Mouse (Mus musculus): ENCODE data around the gene Pik3r2. TPM values are rescaled to one million over a fixed set of nuclear protein-coding genes. Genes with fewer than 3 reads are reported as not detected.

Pik3r2 gene
- polyA plus RNA-seq, 1 experiment from 2014 or later = 112 TPM

DNA sequence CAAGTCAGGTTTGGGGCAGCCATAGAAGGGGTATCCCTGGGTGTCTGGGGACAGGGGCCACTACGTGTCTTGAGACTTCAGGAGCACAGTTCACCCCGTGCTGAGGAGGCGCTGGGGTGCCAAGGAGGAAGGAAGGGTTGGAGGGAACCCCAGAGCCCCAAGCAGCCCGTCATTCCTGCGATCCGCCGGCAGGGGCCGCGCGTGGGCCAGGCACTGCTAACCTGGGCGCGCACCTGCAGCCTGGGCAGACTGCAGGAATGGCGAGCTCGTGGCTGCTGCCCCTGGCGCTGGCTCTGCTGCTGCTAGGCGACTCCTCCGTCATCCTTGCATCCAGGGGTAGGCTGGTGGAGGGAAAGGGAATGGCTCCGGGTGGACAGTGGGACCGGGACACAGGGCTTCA lies 58.2 kb downstream of the Pik3r2 start, which contains the start of gene Gm3336:
Gm3336 (plus strand) TSS at position 247 of the 400 bp plus-strand sequence.
- H3K9ac ChIP-seq (ENCODE audit: low read depth, low read length) = no peak within 1 kb of the TSS
- 4% methylated on average over 19 of the region's 19 CpGs for WGBS

More for the DNA sequence above, 58.2 kb downstream of the Pik3r2 start, which contains the start of gene Gm3336:
- Histone ChIP-seq H3K4me1 (ENCODE audit: control insufficient read depth, insufficient read depth, low read length) (no peaks in the 10 kb centered on the region), H3K4me3 (ENCODE audit: low read depth, low read length) (no peak within 1 kb of the TSS), H3K27me3 (ENCODE audit: control insufficient read depth, insufficient read depth, low read depth, low read length) (no peaks in the 10 kb centered on the region), H3K27ac (ENCODE audit: low read length) (no peak within 1 kb of the TSS), H3K36me3 (ENCODE audit: control insufficient read depth, insufficient read depth, low read length) (no peaks in the 10 kb centered on the region), H3K4me2 (ENCODE audit: low read length) (no peak within 1 kb of the TSS), H3K9me3 (replicated peaks; ENCODE audit: control insufficient read depth, low read length, poor library complexity, severe bottlenecking) (no peaks in the 10 kb centered on the region)
- 0 out of 2 replicates have a peak, but pooled peaks have one; percentile 13 for ATAC-seq

Small RNAs within 50 kb of the gene (microRNA-seq; reads per million reads assigned to microRNA genes)
- gene Mir7240 = 1.2 reads per million

Other genes starting within 250 kb of the Pik3r2 start
- gene Fkbp8, start 249.0 kb downstream of the Pik3r2 start, polyA plus RNA-seq (2015; fragmentation: Nextera tagmentation; extraction: Ambion mirVana) = 406 and 425 TPM in 2 replicates
- 43.1 and 43.3 TPM in 2 replicates for gene Kxd1, start 248.8 kb downstream of the Pik3r2 start, polyA plus RNA-seq (2015; fragmentation: Nextera tagmentation; extraction: Ambion mirVana)
- gene Ell, start 237.3 kb downstream of the Pik3r2 start, polyA plus RNA-seq (2015; fragmentation: Nextera tagmentation; extraction: Ambion mirVana) = 16.7 and 19.2 TPM in 2 replicates
- gene Isyna1, start 182.3 kb downstream of the Pik3r2 start, polyA plus RNA-seq (2015; fragmentation: Nextera tagmentation; extraction: Ambion mirVana) = 155 and 171 TPM in 2 replicates
- 151 and 173 TPM in 2 replicates for gene Ssbp4, start 167.8 kb downstream of the Pik3r2 start, polyA plus RNA-seq (2015; fragmentation: Nextera tagmentation; extraction: Ambion mirVana)
- 0.64 and 0.97 TPM in 2 replicates for gene Lrrc25, start 160.6 kb downstream of the Pik3r2 start, polyA plus RNA-seq (2015; fragmentation: Nextera tagmentation; extraction: Ambion mirVana)
- 0.35 and 0.39 TPM in 2 replicates for gene Gdf15, start 144.3 kb downstream of the Pik3r2 start, polyA plus RNA-seq (2015; fragmentation: Nextera tagmentation; extraction: Ambion mirVana)
- gene Pgpep1, start 116.3 kb downstream of the Pik3r2 start, polyA plus RNA-seq (2015; fragmentation: Nextera tagmentation; extraction: Ambion mirVana) = 67.2 and 69.7 TPM in 2 replicates
- gene Lsm4, start 103.5 kb downstream of the Pik3r2 start, polyA plus RNA-seq (2015; fragmentation: Nextera tagmentation; extraction: Ambion mirVana) = 137 and 143 TPM in 2 replicates
- 60.4 and 67.9 TPM in 2 replicates for gene Jund, start 77.8 kb downstream of the Pik3r2 start, polyA plus RNA-seq (2015; fragmentation: Nextera tagmentation; extraction: Ambion mirVana)
- 0.06 TPM in 1 of 2 replicates, not detected in the other for gene Iqcn, start 73.3 kb downstream of the Pik3r2 start, polyA plus RNA-seq (2015; fragmentation: Nextera tagmentation; extraction: Ambion mirVana)
- gene Gm3336, start 58.2 kb downstream of the Pik3r2 start, polyA plus RNA-seq (2015; fragmentation: Nextera tagmentation; extraction: Ambion mirVana) = not detected in 2 replicates
- 0.11 and 0.23 TPM in 2 replicates for gene Pde4c, start 53.0 kb downstream of the Pik3r2 start, polyA plus RNA-seq (2015; fragmentation: Nextera tagmentation; extraction: Ambion mirVana)
- gene Rab3a, start 22.0 kb downstream of the Pik3r2 start, polyA plus RNA-seq (2015; fragmentation: Nextera tagmentation; extraction: Ambion mirVana) = 477 and 573 TPM in 2 replicates
- gene Mpv17l2, start 15.8 kb downstream of the Pik3r2 start, polyA plus RNA-seq (2015; fragmentation: Nextera tagmentation; extraction: Ambion mirVana) = 34.8 and 35.7 TPM in 2 replicates
- 21.1 and 23.2 TPM in 2 replicates for gene Mast3, start 28.3 kb upstream of the Pik3r2 start, polyA plus RNA-seq (2015; fragmentation: Nextera tagmentation; extraction: Ambion mirVana)
- gene Il12rb1, start 31.7 kb upstream of the Pik3r2 start, polyA plus RNA-seq (2015; fragmentation: Nextera tagmentation; extraction: Ambion mirVana) = 0.08 and 0.19 TPM in 2 replicates
- 6.7 and 8.1 TPM in 2 replicates for gene Arrdc2, start 63.0 kb upstream of the Pik3r2 start, polyA plus RNA-seq (2015; fragmentation: Nextera tagmentation; extraction: Ambion mirVana)
- 15.4 and 16.1 TPM in 2 replicates for gene Kcnn1, start 86.5 kb upstream of the Pik3r2 start, polyA plus RNA-seq (2015; fragmentation: Nextera tagmentation; extraction: Ambion mirVana)
- 167 and 182 TPM in 2 replicates for gene Ccdc124, start 97.2 kb upstream of the Pik3r2 start, polyA plus RNA-seq (2015; fragmentation: Nextera tagmentation; extraction: Ambion mirVana)
- 1.7 and 1.9 TPM in 2 replicates for gene Slc5a5, start 116.0 kb upstream of the Pik3r2 start, polyA plus RNA-seq (2015; fragmentation: Nextera tagmentation; extraction: Ambion mirVana)
- 1,781 and 1,796 TPM in 2 replicates for gene Rpl18a, start 120.7 kb upstream of the Pik3r2 start, polyA plus RNA-seq (2015; fragmentation: Nextera tagmentation; extraction: Ambion mirVana)
- gene Map1s, start 129.2 kb upstream of the Pik3r2 start, polyA plus RNA-seq (2015; fragmentation: Nextera tagmentation; extraction: Ambion mirVana) = 59.7 and 65.0 TPM in 2 replicates

All from midbrain, embryonic 16.5 days (tissue).